Mouse (Mus musculus) forebrain, embryonic 16.5 days (tissue): ENCODE data around the gene Mpo. TPM values are rescaled to one million over a fixed set of nuclear protein-coding genes. Genes with fewer than 3 reads are reported as not detected.
A peak's percentile ranks its signal among the peaks of the same experiment; 100 is the strongest.

Source experiments
- ATAC-seq: fragments of 200-750 bp; cut with Nextera tagmentation; 2 replicates; pipeline ENCODE4 v1.8.0; 2017; ENCODE audit warnings: mild to moderate bottlenecking, moderate library complexity
- H3K27ac ChIP-seq: fragments of 300-500 bp; sonication (generic); 2 replicates; pipeline ENCODE4 v1.5.1; 2014; ENCODE audit warnings: low read length, control low read depth
- H3K27me3 ChIP-seq: fragments of 300-500 bp; sonication (generic); replicated peaks from 2 replicates; pipeline ENCODE4 v1.6.1; 2014; ENCODE audit warnings: low read length; ENCODE audit not compliant: control insufficient read depth, insufficient read depth
- H3K36me3 ChIP-seq: fragments of 300-500 bp; sonication (generic); 2 replicates; pipeline ENCODE4 v1.6.1; 2014; ENCODE audit not compliant: control insufficient read depth, insufficient read depth
- H3K4me1 ChIP-seq: fragments of 300-500 bp; sonication (generic); replicated peaks from 2 replicates; pipeline ENCODE4 v1.6.1; 2014; ENCODE audit warnings: low read length; ENCODE audit not compliant: control insufficient read depth, insufficient read depth
- H3K4me2 ChIP-seq: fragments of 300-500 bp; sonication (generic); 2 replicates; pipeline ENCODE4 v1.6.1; 2014; ENCODE audit warnings: mild to moderate bottlenecking, low read length, control low read depth
- H3K4me3 ChIP-seq: fragments of 300-500 bp; sonication (generic); replicated peaks from 2 replicates; pipeline ENCODE4 v1.5.1; 2014; ENCODE audit warnings: mild to moderate bottlenecking, low read length, control low read depth
- H3K9ac ChIP-seq: fragments of 300-500 bp; sonication (generic); replicated peaks from 2 replicates; pipeline ENCODE4 v1.6.1; 2014; ENCODE audit warnings: low read depth, low read length, control low read depth
- H3K9me3 ChIP-seq: fragments of 300-500 bp; sonication (generic); 2 replicates; pipeline ENCODE4 v1.6.1; 2016; ENCODE audit warnings: low read length; ENCODE audit not compliant: control insufficient read depth
- WGBS: fragments of 180-500 bp; shearing (Covaris S2); extraction: QIAGEN DNeasy Blood & Tissue Kit; methylation state at CpG from one replicate; pipeline ENCODE4 v1.1.7; 2014; 5-methylcytosine and 5-hydroxymethylcytosine counted together
- polyA plus RNA-seq: library from polyadenylated mRNA; unstranded; fragments of >200 nt; fragmentation: Nextera tagmentation; extraction: Ambion mirVana; gene quantifications from 2 replicates; pipeline ENCODE4 v1.2.1, GENCODE M21; 2015

Mpo gene
- polyA plus RNA-seq, 1 experiment from 2014 or later: 0.29 TPM

DNA sequence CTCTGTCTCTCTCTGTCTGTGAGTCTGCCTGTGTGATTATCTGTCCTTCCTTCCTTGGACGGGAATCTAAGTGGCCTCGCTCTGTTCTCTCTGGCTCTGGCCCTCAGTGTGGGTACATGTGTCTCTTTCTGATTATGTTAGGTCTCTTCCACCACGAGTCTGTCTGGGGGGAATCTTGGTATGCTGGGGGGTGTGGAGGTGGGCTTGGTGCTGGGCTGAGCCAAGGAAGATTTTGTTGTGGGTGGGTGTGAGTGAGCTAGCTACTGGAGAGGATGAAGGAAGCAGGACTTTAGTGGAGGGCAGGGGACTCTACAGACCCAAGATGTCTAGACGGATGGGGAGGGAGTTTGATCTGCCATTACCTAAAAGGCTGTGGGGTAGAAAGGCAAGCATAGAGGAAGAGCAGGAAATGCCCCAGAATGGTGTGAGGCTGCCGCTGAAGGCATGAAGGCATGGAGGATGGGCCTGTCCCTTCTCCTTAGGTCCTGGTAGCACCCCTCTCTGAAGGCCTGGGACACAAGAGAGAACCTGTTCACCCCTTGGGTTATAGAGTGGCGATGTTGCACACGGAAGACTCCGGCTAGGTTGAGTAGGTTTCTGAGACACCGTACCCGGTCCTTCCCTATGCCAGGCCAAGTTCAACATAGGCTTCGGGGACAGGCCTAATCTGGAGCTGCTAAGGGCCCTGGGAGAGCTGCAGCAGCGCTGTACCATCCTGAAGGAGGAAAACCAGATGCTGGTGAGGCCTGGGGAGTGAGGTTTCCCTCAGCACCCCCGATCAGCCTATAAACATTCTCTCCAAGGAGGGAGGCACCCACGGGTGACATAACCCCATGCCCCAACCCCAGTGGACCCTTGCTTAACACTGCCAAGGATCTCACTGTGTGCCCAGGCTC lies 31.3 kb upstream of the Mpo start:
- Histone ChIP-seq H3K9me3 (no peaks in the 10 kb centered on the region), H3K4me3 (peak overlapping the region; percentile 59), H3K4me1 (peaks cover 51% of the 10 kb centered on the region), H3K36me3 (no peaks in the 10 kb centered on the region), H3K9ac (peak overlapping the region; percentile 86), H3K27ac (no peak overlapping the region), H3K27me3 (no peaks in the 10 kb centered on the region), H3K4me2 (peak overlapping the region; percentile 74)
- ATAC-seq: no peak
- WGBS: 77% methylated on average over 14 of the region's 14 CpGs

DNA sequence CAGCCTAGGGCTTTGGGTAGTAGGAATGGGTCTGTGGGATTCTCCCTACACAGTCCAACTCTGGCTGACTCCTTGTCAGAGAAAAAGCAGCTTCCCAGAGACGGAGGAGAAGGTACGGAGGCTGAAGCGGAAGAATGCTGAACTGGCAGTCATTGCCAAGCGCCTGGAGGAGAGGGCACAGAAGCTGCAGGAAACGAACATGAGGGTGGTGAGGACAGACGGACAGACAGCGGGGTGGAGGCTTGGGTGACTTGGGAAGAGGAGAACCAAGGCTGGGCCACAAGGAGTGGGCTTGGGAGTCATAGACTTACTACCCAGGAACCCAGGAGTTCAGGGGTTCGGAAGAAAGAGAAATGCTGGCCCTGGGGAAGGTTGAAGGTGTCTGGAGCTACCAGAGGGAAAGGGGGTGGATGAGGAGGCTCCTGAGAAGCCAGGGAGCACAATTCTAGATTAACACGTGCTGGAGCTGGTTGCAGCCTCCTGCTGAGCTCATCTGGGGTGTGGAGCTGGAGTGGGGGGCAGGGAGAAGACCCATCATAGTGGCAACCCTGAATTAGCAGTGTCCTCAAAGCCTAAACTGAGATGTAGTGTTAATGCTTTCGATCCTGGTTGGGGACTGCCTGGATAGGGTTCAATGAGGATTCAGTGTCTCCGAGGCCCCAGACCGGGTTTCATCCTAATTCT lies 30.5 kb upstream of the Mpo start:
- Histone ChIP-seq H3K27me3 (no peaks in the 10 kb centered on the region), H3K4me1 (peaks cover 51% of the 10 kb centered on the region)
- 37% methylated on average over 12 of the region's 12 CpGs for WGBS

DNA sequence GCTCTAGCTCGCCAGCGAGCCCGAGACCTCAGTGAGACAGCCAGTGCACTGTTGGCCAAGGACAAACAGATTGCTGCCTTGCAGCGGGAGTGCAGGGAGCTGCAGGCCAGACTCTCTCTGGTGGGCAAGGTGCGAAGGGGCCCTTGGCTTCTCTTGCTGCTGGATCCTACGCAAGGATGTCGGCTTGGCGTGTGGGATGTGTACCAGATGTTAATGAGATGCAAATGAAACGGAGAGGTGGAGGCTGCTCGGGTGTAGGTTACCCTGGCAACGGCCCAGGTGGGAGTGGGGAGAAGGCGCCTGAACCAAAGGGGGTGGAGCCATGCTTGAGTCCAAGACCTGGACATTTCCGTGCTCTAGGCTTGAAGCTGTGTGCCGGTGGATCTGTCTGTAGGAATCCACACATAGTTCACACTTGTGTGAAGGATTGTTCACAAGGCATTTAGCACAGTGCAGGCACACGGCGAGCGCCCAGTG lies 29.8 kb upstream of the Mpo start:
- Histone ChIP-seq H3K36me3 (no peaks in the 10 kb centered on the region), H3K9ac (peak overlapping the region; percentile 65), H3K27ac (no peak overlapping the region), H3K4me3 (peak overlapping the region; percentile 59), H3K4me2 (peak overlapping the region; percentile 74), H3K9me3 (no peaks in the 10 kb centered on the region), H3K4me1 (peaks cover 51% of the 10 kb centered on the region), H3K27me3 (no peaks in the 10 kb centered on the region)
- WGBS: 0% methylated on average over 17 of the region's 17 CpGs
- ATAC-seq: peak; percentile 16

More for the DNA sequence above, 30.5 kb upstream of the Mpo start:
- Histone ChIP-seq H3K27ac (no peak overlapping the region), H3K9ac (peak overlapping the region; percentile 65), H3K4me3 (peak overlapping the region; percentile 59), H3K9me3 (no peaks in the 10 kb centered on the region), H3K36me3 (no peaks in the 10 kb centered on the region), H3K4me2 (peak overlapping the region; percentile 74)
- no peak for ATAC-seq

DNA sequence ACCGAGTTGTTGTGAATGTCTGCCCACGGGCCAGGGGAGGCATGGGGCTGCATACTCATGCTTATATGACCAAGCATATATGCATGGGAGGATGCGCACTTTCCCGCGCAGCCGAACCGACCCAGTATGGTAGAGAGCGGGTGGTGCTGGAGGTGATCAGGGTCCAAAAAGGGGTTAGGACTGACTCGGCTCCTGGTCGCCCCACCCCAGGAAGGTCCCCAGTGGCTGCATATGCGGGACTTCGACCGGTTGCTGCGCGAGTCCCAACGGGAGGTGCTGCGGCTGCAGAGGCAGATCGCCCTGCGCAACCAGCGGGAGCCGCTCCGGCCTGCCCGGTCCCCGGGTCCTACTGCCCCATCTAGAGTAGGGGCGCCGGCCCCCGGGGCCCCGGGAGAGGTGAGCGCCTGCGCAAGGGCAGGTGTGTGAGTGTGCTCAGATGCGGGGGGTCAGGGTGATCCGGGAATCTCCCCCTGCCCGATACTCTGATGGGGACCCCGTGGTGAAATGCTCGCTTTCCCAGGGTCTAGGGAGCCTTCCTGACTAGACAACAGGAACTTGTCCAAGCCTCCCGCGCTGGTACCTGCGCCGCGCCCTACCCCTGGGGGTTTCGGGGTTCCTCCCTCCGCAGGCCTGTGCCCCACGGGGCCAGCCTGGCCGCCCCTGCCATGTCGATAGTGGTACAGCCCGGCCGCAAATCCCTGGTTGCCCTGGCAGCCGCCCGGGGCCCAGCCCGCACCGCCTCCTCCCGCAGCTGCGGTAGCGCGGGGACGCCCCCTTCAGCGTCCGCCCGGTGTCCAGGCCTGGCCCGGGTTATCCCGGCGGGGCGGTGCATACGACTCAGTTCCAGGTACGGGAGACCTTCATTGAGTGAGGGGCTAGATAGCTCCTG lies 29.1 kb upstream of the Mpo start:
- Histone ChIP-seq H3K4me2 (peak overlapping the region; percentile 74), H3K9me3 (no peaks in the 10 kb centered on the region), H3K36me3 (no peaks in the 10 kb centered on the region), H3K4me3 (peak overlapping the region; percentile 59), H3K4me1 (peaks cover 51% of the 10 kb centered on the region), H3K27ac (0 out of 2 replicates have a peak overlapping the region, but pooled peaks have one; percentile 15), H3K9ac (peak overlapping the region; percentile 65), H3K27me3 (no peaks in the 10 kb centered on the region)
- ATAC-seq: peak; percentile 19
- under 1% methylated on average over 65 of the region's 65 CpGs for WGBS

DNA sequence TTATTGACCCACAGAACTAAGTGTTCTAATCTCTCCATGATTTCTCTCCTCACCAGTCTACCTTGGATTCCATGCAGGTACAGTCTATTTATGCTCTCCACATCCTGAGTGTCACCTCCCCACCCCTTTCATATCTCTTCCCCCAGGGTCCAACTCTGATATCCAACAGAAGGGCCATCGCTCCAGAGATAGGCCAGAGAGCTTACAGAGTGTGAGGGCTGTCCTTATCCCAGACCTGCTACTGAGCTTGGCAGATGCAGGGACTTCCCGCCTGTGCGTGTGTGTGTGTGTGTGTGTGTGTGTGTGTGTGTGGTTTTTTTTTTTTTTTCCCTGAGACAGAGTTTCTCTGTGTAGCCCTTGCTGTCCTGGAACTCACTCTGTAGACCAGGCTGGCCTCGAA lies 24.6 kb upstream of the Mpo start:
- ATAC-seq: no peak
- Histone ChIP-seq H3K36me3 (no peaks in the 10 kb centered on the region), H3K4me3 (no peak overlapping the region), H3K4me2 (no peak overlapping the region), H3K9me3 (no peaks in the 10 kb centered on the region), H3K27me3 (no peaks in the 10 kb centered on the region), H3K4me1 (peaks cover 13% of the 10 kb centered on the region), H3K9ac (no peak overlapping the region), H3K27ac (no peak overlapping the region)
- WGBS: 96% methylated on average over 4 of the region's 4 CpGs

DNA sequence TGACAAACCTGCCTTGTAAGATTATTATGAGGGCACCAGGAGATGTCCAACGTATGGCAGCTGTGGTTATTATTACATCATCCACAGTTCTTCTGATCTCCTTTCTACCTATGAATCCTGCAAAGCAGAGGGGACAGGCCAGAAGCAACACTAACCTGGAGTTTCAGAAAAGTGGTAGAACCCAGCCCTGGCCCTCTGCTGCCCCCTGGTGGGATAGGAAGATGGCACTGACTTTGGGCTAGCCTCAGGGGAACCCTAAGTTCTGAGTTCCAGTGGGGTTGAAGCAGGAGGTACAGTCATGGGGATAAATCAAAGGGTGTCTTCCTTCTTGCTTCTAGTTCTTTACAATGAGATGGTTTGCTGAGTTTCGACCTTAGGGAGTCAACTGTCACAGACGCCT lies 22.4 kb upstream of the Mpo start:
- 62% methylated on average over 3 of the region's 3 CpGs for WGBS
- no peak for ATAC-seq
- Histone ChIP-seq H3K9me3 (no peaks in the 10 kb centered on the region), H3K9ac (no peak overlapping the region), H3K4me1 (no peaks in the 10 kb centered on the region), H3K27me3 (no peaks in the 10 kb centered on the region), H3K4me3 (no peak overlapping the region), H3K27ac (no peak overlapping the region), H3K4me2 (no peak overlapping the region), H3K36me3 (0 out of 2 replicates have a peak, but pooled peaks cover 6% of the 10 kb centered on the region)

DNA sequence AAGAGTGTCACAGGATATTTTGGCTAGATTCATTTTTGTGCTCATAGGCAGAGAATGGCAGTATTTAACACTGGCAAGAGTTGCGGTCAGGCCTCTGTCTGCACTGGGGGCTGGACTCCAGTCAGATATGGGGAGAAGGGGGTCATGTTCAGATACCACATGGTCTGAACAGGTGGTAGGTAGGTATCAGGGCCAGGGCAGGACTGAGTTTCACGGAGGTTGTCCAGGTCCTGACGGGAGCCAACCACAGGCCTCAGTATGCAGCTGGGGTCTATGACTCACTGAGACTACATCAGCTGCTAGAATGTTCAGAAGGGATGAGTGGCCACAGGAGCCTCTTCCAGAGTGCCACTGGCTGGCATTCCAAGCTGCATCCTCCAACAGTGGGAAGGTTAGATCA lies 21.0 kb upstream of the Mpo start:
- no peaks in the 10 kb centered on the region for H3K9me3 ChIP-seq
- H3K9ac ChIP-seq: no peak overlapping the region
- H3K4me1 ChIP-seq: no peaks in the 10 kb centered on the region
- H3K4me3 ChIP-seq: no peak overlapping the region
- ATAC-seq: no peak
- no peaks in the 10 kb centered on the region for H3K27me3 ChIP-seq
- H3K4me2 ChIP-seq: no peak overlapping the region
- H3K36me3 ChIP-seq: peaks cover 10% of the 10 kb centered on the region; the same call in 1 of the 2 replicates
- 94% methylated on average over 3 of the region's 3 CpGs for WGBS
- no peak overlapping the region for H3K27ac ChIP-seq

DNA sequence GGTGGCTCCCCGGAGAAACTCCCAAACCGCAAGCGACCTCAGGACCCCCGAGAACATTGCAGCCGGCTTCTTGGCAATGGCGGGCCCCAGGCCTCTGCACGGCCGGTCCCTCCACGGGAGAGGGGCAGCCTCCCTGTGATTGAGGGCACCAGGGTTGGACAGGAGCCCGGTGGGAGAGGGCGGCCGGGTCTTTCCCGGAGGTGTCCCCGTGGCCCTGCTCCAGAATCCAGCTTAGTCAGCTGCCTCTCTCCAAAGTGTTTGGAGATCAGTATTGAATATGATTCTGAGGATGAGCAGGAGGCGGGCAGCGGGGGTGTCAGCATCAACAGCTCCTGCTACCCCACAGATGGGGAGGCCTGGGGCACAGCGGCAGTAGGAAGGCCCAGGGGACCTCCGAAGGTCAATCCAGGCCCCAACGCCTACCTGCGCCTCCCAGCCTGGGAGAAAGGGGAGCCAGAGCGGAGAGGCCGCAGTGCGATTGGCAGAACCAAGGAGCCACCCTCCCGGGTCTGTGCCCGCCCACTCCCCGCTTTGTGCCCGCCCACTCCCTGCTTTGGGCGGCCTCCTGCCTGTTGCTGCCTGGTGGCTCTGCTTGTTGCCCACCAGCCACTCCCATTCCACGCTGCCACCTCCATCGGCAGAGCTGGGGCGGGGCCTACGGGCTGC lies 15.1 kb upstream of the Mpo start:
- WGBS: 8% methylated on average over 32 of the region's 32 CpGs
- H3K27me3 ChIP-seq: no peaks in the 10 kb centered on the region
- peaks cover 10% of the 10 kb centered on the region for H3K4me1 ChIP-seq
- H3K4me3 ChIP-seq: peak overlapping the region; percentile 36
- no peak overlapping the region for H3K27ac ChIP-seq
- H3K9me3 ChIP-seq: no peaks in the 10 kb centered on the region
- H3K4me2 ChIP-seq: peak overlapping the region; percentile 62
- H3K36me3 ChIP-seq: peaks cover 10% of the 10 kb centered on the region; the same call in 1 of the 2 replicates
- H3K9ac ChIP-seq: peak overlapping the region; percentile 68
- peak; percentile 83 for ATAC-seq
